Mouse (Mus musculus) stomach, postnatal 0 days (tissue): ENCODE data around the gene Lclat1.

Experiments
- CTCF ChIP-seq: IDR thresholded peaks from 2 replicates; pipeline ENCODE4 v1.5.1; 2016; ENCODE audit warnings: antibody characterized with exemption, low read depth, mild to moderate bottlenecking, moderate library complexity
- EP300 ChIP-seq: optimal IDR thresholded peaks from 2 replicates; pipeline ENCODE3; 2016; ENCODE audit warnings: antibody characterized with exemption

DNA sequence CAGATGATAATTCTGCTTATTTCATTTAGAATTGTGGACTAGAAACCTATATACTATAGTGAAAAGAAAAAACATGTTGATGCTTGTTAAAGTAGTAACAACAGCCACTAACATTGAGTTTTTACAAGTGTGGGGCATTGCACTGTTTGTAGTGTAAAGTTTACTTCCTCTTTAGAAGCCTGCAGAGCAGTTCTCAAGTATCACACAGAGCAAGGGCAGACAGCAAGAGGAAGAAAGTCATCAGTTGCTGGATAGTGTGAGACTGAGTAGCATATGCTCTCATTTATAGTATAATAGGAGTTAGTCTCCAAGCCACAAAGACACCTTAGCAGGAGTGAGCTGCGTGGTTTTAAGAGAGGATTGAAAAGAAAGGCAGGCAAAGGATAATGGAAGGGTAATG is 89.9 kb downstream of the Lclat1 start:
- no peak for TF ChIP-seq CTCF
- TF ChIP-seq EP300: no peak
